Mouse (Mus musculus) heart, embryonic 14.5 days (tissue): Measurements from ENCODE around the gene Cbx1. TPM values are rescaled to one million over a fixed set of nuclear protein-coding genes. Genes with fewer than 3 reads are reported as not detected.

Source experiments
- ATAC-seq: fragments of 200-750 bp; cut with Nextera tagmentation; 2 replicates; pipeline ENCODE4 v1.8.0; 2017; ENCODE audit warnings: low read depth, moderate TSS enrichment; ENCODE audit not compliant: insufficient number of reproducible peaks, insufficient read depth, low FRiP score
- H3K27ac ChIP-seq, 2 experiments: fragments of 200-500 bp in 1 of 2; fragments of 300-500 bp in 1 of 2; sonication (generic) in 1 of 2; replicated peaks in 1 of 2; 2 replicates each; pipeline ENCODE4 v1.5.1; 2012 to 2014; ENCODE audit warnings: low read depth in 2 of 2, low read length in 2 of 2, control low read depth in 1 of 2, mild to moderate bottlenecking in 1 of 2, mixed read lengths in 1 of 2; ENCODE audit not compliant: control insufficient read depth in 1 of 2, insufficient read depth in 1 of 2
- H3K27me3 ChIP-seq: fragments of 300-500 bp; sonication (generic); 2 replicates; pipeline ENCODE4 v1.6.1; 2014; ENCODE audit warnings: mild to moderate bottlenecking, low read length, control low read depth; ENCODE audit not compliant: control insufficient read depth, insufficient read depth
- H3K36me3 ChIP-seq: fragments of 300-500 bp; sonication (generic); 2 replicates; pipeline ENCODE4 v1.6.1; 2014; ENCODE audit warnings: mild to moderate bottlenecking, control low read depth, low read length, mixed read lengths; ENCODE audit not compliant: control insufficient read depth, insufficient read depth
- H3K4me1 ChIP-seq, 2 experiments: fragments of 200-500 bp in 1 of 2; fragments of 300-500 bp in 1 of 2; sonication (generic) in 1 of 2; 2 replicates each; pipeline ENCODE4 v1.6.1; 2012 to 2014; ENCODE audit warnings: low read length in 2 of 2, control low read depth in 1 of 2, mixed read lengths in 1 of 2; ENCODE audit not compliant: control insufficient read depth in 2 of 2, insufficient read depth in 2 of 2
- H3K4me2 ChIP-seq: fragments of 300-500 bp; sonication (generic); 2 replicates; pipeline ENCODE4 v1.6.1; 2014; ENCODE audit warnings: mild to moderate bottlenecking, low read length
- H3K4me3 ChIP-seq, 2 experiments: fragments of 200-500 bp in 1 of 2; fragments of 300-500 bp in 1 of 2; sonication (generic) in 1 of 2; 2 replicates each; pipeline ENCODE4 v1.5.1; 2012 to 2014; ENCODE audit warnings: low read length in 2 of 2, mild to moderate bottlenecking in 2 of 2, control low read depth in 1 of 2, low read depth in 1 of 2, moderate library complexity in 1 of 2; ENCODE audit not compliant: control insufficient read depth in 1 of 2, insufficient read depth in 1 of 2
- H3K9ac ChIP-seq: fragments of 300-500 bp; sonication (generic); 2 replicates; pipeline ENCODE4 v1.6.1; 2014; ENCODE audit warnings: mild to moderate bottlenecking, low read length
- H3K9me3 ChIP-seq: fragments of 300-500 bp; sonication (generic); 2 replicates; pipeline ENCODE4 v1.6.1; 2016; ENCODE audit warnings: low read length, control low read depth; ENCODE audit not compliant: control insufficient read depth
- WGBS: fragments of 180-500 bp; shearing (Covaris S2); extraction: QIAGEN DNeasy Blood & Tissue Kit; methylation state at CpG from one replicate; pipeline ENCODE4 v1.1.7; 2014; 5-methylcytosine and 5-hydroxymethylcytosine counted together
- microRNA counts: library from miRNA; unstranded; fragments of <30 nt; microRNA quantifications from one replicate; lab custom pipeline; 2016
- microRNA-seq: library from miRNA; unstranded; fragments of <30 nt; microRNA quantifications from one replicate; pipeline ENCODE4, GENCODE M21; 2016
- polyA plus RNA-seq: library from polyadenylated mRNA; unstranded; fragments of >200 nt; fragmentation: Nextera tagmentation; extraction: Ambion mirVana; gene quantifications from 2 replicates; pipeline ENCODE4 v1.2.1, GENCODE M21; 2014

Cbx1 gene
- polyA plus RNA-seq, 1 experiment from 2014 or later = 44.2 TPM

GRCm38 (mm10) chr11:96849681-96850467, 60.9 kb downstream of the Cbx1 start, which contains the start of gene Copz2:
Gene Copz2, plus strand, starts transcription at chr11:96849870.
- Histone ChIP-seq H3K4me2 (peak within 1 kb of the TSS; percentile 92), H3K9me3 (no peaks in the 10 kb centered on the region), H3K27me3 (no peaks in the 10 kb centered on the region), H3K4me3 (peak within 1 kb of the TSS; percentile 72 to 78), H3K9ac (peak within 1 kb of the TSS; percentile 75), H3K27ac (peak within 1 kb of the TSS; percentile 43 to 58), H3K4me1 (peaks cover 5 to 8% of the 10 kb centered on the region in 2 experiments), H3K36me3 (peaks cover 20% of the 10 kb centered on the region)
- ATAC-seq = peak; percentile 73
- WGBS = under 1% methylated on average over 45 of the region's 60 CpGs

GRCm38 (mm10) chr11:96857446-96857845, 68.5 kb downstream of the Cbx1 start:
- H3K9ac ChIP-seq = no peak overlapping the region
- 66% methylated on average over 5 of the region's 5 CpGs for WGBS
- ATAC-seq = no peak

More at GRCm38 (mm10) chr11:96857446-96857845, 68.5 kb downstream of the Cbx1 start:
- no peak overlapping the region for H3K4me3 ChIP-seq
- H3K4me1 ChIP-seq = peaks cover 5 to 17% of the 10 kb centered on the region in 2 experiments; a peak in 3 of 4 replicates
- H3K36me3 ChIP-seq = peaks cover 41% of the 10 kb centered on the region
- no peak overlapping the region for H3K27ac ChIP-seq
- no peak overlapping the region for H3K4me2 ChIP-seq
- no peaks in the 10 kb centered on the region for H3K9me3 ChIP-seq
- no peaks in the 10 kb centered on the region for H3K27me3 ChIP-seq

MicroRNAs encoded within 50 kb of the gene (microRNA counts, 519-probe panel; counts per million panel counts)
- 7,005 counts per million, percentile 93 among the panel's probes with 10 or more counts for microRNA mmu-miR-152 (lab: Ali Mortazavi, UCI)

Small RNAs within 50 kb of the gene (microRNA-seq; reads per million reads assigned to microRNA genes)
- gene Mir152 = 207 reads per million, percentile 60 among the genes with 10 or more reads in this experiment

Other genes starting within 250 kb of the Cbx1 start
- gene Snx11, start 11.6 kb upstream of the Cbx1 start, polyA plus RNA-seq = 4.3 and 6.1 TPM in 2 replicates
- 49.7 and 55.1 TPM in 2 replicates for gene Nfe2l1, start 40.8 kb downstream of the Cbx1 start, polyA plus RNA-seq
- 134 and 141 TPM in 2 replicates for gene Copz2, start 60.7 kb downstream of the Cbx1 start, polyA plus RNA-seq
- gene Cdk5rap3, start 127.4 kb downstream of the Cbx1 start, polyA plus RNA-seq = 44.7 and 50.9 TPM in 2 replicates
- 0.53 and 0.54 TPM in 2 replicates for gene Prr15l, start 139.0 kb downstream of the Cbx1 start, polyA plus RNA-seq
- gene Pnpo, start 154.9 kb downstream of the Cbx1 start, polyA plus RNA-seq = 32.3 and 47.6 TPM in 2 replicates
- 14.7 and 15.0 TPM in 2 replicates for gene Sp2, start 193.8 kb downstream of the Cbx1 start, polyA plus RNA-seq
- 0.11 TPM in 1 of 2 replicates, not detected in the other for gene Sp6, start 224.3 kb downstream of the Cbx1 start, polyA plus RNA-seq
- gene Scrn2, start 240.8 kb downstream of the Cbx1 start, polyA plus RNA-seq = 12.9 and 14.4 TPM in 2 replicates